Mouse (Mus musculus): ENCODE data around the gene Mafk. TPM values are rescaled to one million over a fixed set of nuclear protein-coding genes. Genes with fewer than 3 reads are reported as not detected.
A peak's percentile ranks its signal among the peaks of the same experiment; 100 is the strongest.

The Mafk gene
- polyA plus RNA-seq, 3 experiments from 2014 or later, result 10.7 to 12.5 (median 11.0) TPM

GRCm38 (mm10) chr5:139819538-139820181 is 28.3 kb downstream of the Mafk start, which contains the start of gene Tmem184a:
Gene Tmem184a (minus strand): TSS chr5:139819917.
- ATAC-seq, result no peak

- no peak for ATAC-seq
These were observed 30.4 kb downstream of the Mafk start for GRCm38 (mm10) chr5:139821466-139822459.

- no peak for ATAC-seq
These were observed 33.2 kb downstream of the Mafk start for GRCm38 (mm10) chr5:139824531-139824930.

GRCm38 (mm10) chr5:139825947-139826346 is 34.6 kb downstream of the Mafk start:
- ATAC-seq, result no peak

- peak; percentile 75 for ATAC-seq
These were observed 35.2 kb downstream of the Mafk start, which contains the start of the genes Gm26938 and Psmg3 for GRCm38 (mm10) chr5:139826357-139827055. Gene Gm26938 (minus strand): TSS chr5:139826407. Gene Psmg3 (minus strand): TSS chr5:139826885.

- ATAC-seq, result no peak
These were observed 36.3 kb downstream of the Mafk start for GRCm38 (mm10) chr5:139827593-139827992.

- ATAC-seq, result no peak
These were observed 38.1 kb downstream of the Mafk start for GRCm38 (mm10) chr5:139829384-139829783.

GRCm38 (mm10) chr5:139830734-139831133 is 39.4 kb downstream of the Mafk start:
- peak; percentile 92 for ATAC-seq

GRCm38 (mm10) chr5:139832125-139832524 is 40.8 kb downstream of the Mafk start:
- ATAC-seq, result no peak

- no peak for ATAC-seq
These were observed 44.4 kb downstream of the Mafk start for GRCm38 (mm10) chr5:139835706-139836105.

GRCm38 (mm10) chr5:139838476-139838892 is 47.2 kb downstream of the Mafk start:
- ATAC-seq, result peak; percentile 52

GRCm38 (mm10) chr5:139839142-139839541 is 47.8 kb downstream of the Mafk start:
- ATAC-seq, result no peak

- ATAC-seq, result no peak
These were observed 58.5 kb downstream of the Mafk start for GRCm38 (mm10) chr5:139849626-139850320.

Other genes with a start within 250 kb of the Mafk start
- gene Uncx, start 248.0 kb upstream of the Mafk start, polyA plus RNA-seq (2017; shearing (Covaris generic)), result not detected
- gene Micall2, start 55.2 kb upstream of the Mafk start, polyA plus RNA-seq (2017; shearing (Covaris generic)), result not detected
- 10 to 100 TPM; 12.9 to 21.0 (median 16.1) TPM for gene Ints1, start 15.8 kb upstream of the Mafk start, polyA plus RNA-seq (2017; shearing (Covaris generic))
- gene Tmem184a, start 28.4 kb downstream of the Mafk start, polyA plus RNA-seq (2017; shearing (Covaris generic)), result under 1 TPM in 1 of 3 experiments, not detected in 2; 0.12 TPM
- gene Gm26938, start 34.9 kb downstream of the Mafk start, polyA plus RNA-seq (2017; shearing (Covaris generic)), result not detected
- gene Psmg3, start 35.4 kb downstream of the Mafk start, polyA plus RNA-seq (2017; shearing (Covaris generic)), result 10 to 100 TPM; 48.7 to 56.0 (median 50.0) TPM
- not detected for gene Elfn1, start 116.4 kb downstream of the Mafk start, polyA plus RNA-seq (2017; shearing (Covaris generic))

All from inflammation-experienced regulatory T-cells, adult 6 months (primary cell).